Mouse (Mus musculus) testis, adult 2 months (tissue): ENCODE data around the gene Rpl9-ps6. TPM values are rescaled to one million over a fixed set of nuclear protein-coding genes. Genes with fewer than 3 reads are reported as not detected.
"Not testable (repeated sequence)": the region's sequence is repeated elsewhere in the genome, so short reads cannot be mapped to it uniquely, and the experiment has no call there.

Experiments
- H3K27ac ChIP-seq: fragments of 200-500 bp; 2 replicates; pipeline ENCODE4 v1.5.1; 2012; ENCODE audit warnings: low read depth, low read length; ENCODE audit not compliant: control insufficient read depth, insufficient read depth
- H3K27me3 ChIP-seq: fragments of 200-500 bp; 2 replicates; pipeline ENCODE4 v1.6.1; 2012; ENCODE audit warnings: mild to moderate bottlenecking, low read length, moderate library complexity; ENCODE audit not compliant: control insufficient read depth, insufficient read depth
- H3K36me3 ChIP-seq: fragments of 200-500 bp; 2 replicates; pipeline ENCODE4 v1.6.1; 2012; ENCODE audit warnings: mild to moderate bottlenecking, low read length; ENCODE audit not compliant: control insufficient read depth, insufficient read depth
- H3K4me1 ChIP-seq: fragments of 200-500 bp; 2 replicates; pipeline ENCODE4 v1.6.1; 2012; ENCODE audit warnings: low read length; ENCODE audit not compliant: control insufficient read depth, insufficient read depth
- H3K4me3 ChIP-seq: fragments of 200-500 bp; 2 replicates; pipeline ENCODE4 v1.5.1; 2012; ENCODE audit warnings: low read depth, mild to moderate bottlenecking, low read length, moderate library complexity, mixed read lengths; ENCODE audit not compliant: control insufficient read depth
- CTCF ChIP-seq: fragments of 200-500 bp; IDR thresholded peaks from 2 replicates; pipeline ENCODE4 v1.5.1; 2012; ENCODE audit warnings: low read depth, mild to moderate bottlenecking, inconsistent platforms, low read length, moderate library complexity; ENCODE audit not compliant: control insufficient read depth, insufficient read depth, insufficient replicate concordance
- POLR2A ChIP-seq: fragments of 200-500 bp; IDR thresholded peaks from 2 replicates; pipeline ENCODE4 v1.6.1; 2012; ENCODE audit warnings: low read depth, mild to moderate bottlenecking, inconsistent platforms, low read length, moderate library complexity; ENCODE audit not compliant: control insufficient read depth
- polyA plus RNA-seq: library from polyadenylated mRNA; depleted of rRNA; stranded (reverse); fragments of >200 nt; gene quantifications from 2 replicates; pipeline ENCODE4 v1.2.3, GENCODE M21; 2012

Gene Rpl9-ps6
- polyA plus RNA-seq, 1 experiment = 4.6 TPM

DNA sequence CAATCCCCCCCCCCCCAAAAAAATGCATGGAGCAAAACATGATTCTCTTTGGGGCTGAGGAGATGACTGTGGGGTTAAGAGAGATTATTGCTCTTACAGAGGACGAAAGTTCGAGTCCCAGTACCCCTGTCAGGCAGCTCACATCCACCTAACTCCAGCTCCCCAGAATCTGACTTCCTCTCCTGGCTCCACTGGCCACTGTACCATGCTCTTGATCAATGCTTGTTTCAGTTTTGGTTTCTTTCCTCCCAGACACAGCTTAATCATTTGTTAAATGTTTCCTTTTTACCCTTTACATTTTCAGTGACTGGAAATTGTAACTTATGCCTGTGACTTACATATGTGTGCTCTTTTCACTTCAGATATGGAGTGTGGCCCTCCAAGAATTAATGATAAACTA is 24.6 kb upstream of the Rpl9-ps6 start:
- H3K4me1 ChIP-seq = peaks cover 4% of the 10 kb centered on the region; the same call in 1 of the 2 replicates

DNA sequence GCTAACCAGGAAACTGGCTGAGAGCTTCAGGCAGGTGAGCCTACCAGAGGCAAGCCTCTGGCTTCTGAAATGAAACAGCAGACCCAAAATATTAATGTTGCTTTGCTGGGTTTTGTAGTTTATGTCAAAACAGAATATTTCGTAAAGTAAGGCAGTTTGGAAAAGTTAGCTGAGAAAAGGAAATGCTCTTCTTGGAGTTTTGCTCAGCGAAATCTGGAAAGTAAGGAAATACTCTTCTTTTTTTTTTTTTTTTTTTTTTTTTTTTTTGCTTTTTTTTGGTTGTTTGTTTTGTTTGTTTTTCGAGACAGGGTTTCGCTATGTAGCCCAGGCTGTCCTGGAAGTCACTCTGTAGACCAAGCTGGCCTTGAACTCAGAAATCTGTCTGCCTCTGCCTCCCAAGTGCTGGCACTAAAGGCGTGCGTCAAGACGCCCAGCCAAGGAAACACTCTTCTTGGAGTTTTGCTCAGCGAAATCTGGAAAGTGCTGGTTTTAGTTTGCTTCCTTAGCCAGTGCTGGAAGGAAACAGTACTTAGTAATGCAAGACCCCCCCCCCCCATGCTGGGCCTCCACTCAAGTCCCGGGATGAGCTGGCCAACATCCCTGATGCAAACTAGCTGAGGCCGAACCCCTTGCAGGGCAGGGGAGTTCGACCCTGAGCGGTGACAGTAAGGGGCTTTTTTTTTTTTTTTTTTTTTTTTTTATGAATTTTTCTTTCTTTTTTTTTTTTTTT is 23.0 kb upstream of the Rpl9-ps6 start:
- H3K27ac ChIP-seq = no peak overlapping the region
- peaks cover 2% of the 10 kb centered on the region; the same call in 1 of the 2 replicates for H3K4me1 ChIP-seq
- TF ChIP-seq CTCF (no peak), POLR2A (no peak)
- no peaks in the 10 kb centered on the region for H3K27me3 ChIP-seq
- no peak overlapping the region for H3K4me3 ChIP-seq
- H3K36me3 ChIP-seq = no peaks in the 10 kb centered on the region

More for the DNA sequence above, 24.6 kb upstream of the Rpl9-ps6 start:
- H3K27me3 ChIP-seq = no peaks in the 10 kb centered on the region
- no peak overlapping the region for H3K4me3 ChIP-seq
- 0 out of 2 replicates have a peak overlapping the region, but pooled peaks have one; percentile 13 for H3K27ac ChIP-seq
- no peak for TF ChIP-seq CTCF
- no peak for TF ChIP-seq POLR2A
- H3K36me3 ChIP-seq = no peaks in the 10 kb centered on the region

DNA sequence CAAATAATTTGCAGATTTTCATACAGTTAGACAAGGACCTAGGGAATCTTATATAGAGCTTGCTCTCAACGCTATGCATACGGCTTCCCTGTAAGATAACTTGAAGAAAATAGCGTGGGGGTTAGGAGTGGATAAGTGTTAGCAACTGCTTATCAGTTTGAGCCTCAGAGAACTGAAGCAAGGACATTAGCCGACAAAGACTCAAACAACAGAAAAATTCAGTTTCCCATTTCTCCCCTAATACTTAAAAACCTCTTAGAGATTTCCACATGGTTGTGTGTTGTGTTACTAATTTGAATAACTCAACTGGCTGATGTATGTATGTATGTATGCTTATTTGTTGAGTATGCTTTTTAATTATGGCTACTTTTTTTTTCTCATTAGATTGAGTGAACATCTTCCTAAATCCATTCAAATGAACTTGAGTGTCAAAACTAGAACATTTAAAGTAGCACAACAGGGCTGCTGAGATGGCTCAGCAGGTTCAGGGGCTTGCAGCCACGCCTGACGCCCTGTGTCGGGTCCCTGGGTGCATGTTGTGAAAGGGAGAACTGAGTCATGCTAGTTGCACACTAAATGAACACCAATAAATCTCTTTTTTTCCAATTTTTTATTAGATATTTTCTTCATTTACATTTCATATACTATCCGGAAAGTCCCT is 21.3 kb upstream of the Rpl9-ps6 start:
- H3K4me3 ChIP-seq = no peak overlapping the region; the same call in 1 of the 2 replicates
- no peaks in the 10 kb centered on the region for H3K27me3 ChIP-seq
- H3K36me3 ChIP-seq = no peaks in the 10 kb centered on the region
- H3K27ac ChIP-seq = peak overlapping the region; percentile 34; the same call in 1 of the 2 replicates
- H3K4me1 ChIP-seq = peaks cover 2% of the 10 kb centered on the region; the same call in 1 of the 2 replicates
- TF ChIP-seq POLR2A (no peak), CTCF (no peak)

DNA sequence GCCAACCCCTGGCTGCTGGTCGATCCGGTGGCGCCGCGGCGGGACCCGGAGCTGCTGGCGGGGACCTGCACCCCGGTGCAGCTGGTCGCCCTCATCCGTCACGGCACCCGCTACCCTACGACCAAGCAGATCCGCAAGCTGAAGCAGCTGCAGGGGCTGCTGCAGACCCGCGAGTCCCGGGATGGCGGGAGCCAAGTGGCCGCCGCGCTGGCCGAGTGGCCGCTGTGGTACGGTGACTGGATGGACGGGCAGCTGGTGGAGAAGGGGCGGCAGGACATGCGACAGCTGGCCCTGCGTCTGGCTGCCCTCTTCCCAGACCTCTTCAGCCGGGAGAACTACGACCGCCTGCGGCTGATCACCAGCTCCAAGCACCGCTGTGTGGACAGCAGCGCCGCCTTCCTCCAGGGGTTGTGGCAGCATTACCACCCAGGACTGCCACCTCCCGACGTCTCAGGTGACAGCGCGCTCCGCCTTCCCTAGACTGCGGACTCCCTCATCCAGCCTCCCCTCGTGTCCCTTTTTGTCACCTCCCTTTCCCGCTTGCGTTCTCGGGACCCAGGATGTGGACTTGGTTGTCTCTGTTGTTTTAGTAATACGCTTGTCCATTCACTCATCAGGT is 19.8 kb upstream of the Rpl9-ps6 start:
- Histone ChIP-seq H3K27ac (peak overlapping the region; percentile 59), H3K4me3 (peak overlapping the region; percentile 86)
- H3K4me1 ChIP-seq, H3K36me3 ChIP-seq, H3K27me3 ChIP-seq: not testable (repeated sequence)
- TF ChIP-seq POLR2A (peak; percentile 48; the same call in 1 of the 2 replicates), CTCF (peak; percentile 18; the same call in 1 of the 2 replicates)

DNA sequence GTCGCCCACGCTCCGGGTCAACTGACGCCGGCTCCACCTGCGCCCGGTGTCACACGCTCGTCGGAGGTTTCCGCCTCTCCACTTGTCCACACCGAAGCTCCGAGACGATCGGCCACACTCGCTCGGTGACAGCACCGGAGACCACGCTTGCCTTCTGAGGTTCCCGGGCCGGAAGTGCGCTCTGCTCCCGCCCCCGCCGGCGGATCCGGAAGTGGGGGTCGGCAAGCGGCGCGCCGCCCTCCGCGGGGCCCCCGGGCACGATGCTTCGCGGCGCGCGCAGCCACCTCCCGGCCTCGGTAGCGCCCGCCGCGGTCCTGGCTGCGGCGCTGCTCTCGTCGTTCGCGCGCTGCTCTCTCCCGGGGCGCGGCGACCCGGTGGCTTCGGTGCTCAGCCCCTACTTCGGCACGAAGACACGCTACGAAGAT is 19.3 kb upstream of the Rpl9-ps6 start, which contains the start of gene Minpp1:
TSS of gene Minpp1 (plus strand) at position 89 of the 425 bp plus-strand sequence.
- Histone ChIP-seq H3K4me3 (peak within 1 kb of the TSS; percentile 86), H3K27ac (peak within 1 kb of the TSS; percentile 59), H3K36me3 (no peaks in the 10 kb centered on the region), H3K27me3 (no peaks in the 10 kb centered on the region), H3K4me1 (peaks cover 2% of the 10 kb centered on the region; the same call in 1 of the 2 replicates)
- no peak for TF ChIP-seq CTCF
- peak; percentile 79 for TF ChIP-seq POLR2A

DNA sequence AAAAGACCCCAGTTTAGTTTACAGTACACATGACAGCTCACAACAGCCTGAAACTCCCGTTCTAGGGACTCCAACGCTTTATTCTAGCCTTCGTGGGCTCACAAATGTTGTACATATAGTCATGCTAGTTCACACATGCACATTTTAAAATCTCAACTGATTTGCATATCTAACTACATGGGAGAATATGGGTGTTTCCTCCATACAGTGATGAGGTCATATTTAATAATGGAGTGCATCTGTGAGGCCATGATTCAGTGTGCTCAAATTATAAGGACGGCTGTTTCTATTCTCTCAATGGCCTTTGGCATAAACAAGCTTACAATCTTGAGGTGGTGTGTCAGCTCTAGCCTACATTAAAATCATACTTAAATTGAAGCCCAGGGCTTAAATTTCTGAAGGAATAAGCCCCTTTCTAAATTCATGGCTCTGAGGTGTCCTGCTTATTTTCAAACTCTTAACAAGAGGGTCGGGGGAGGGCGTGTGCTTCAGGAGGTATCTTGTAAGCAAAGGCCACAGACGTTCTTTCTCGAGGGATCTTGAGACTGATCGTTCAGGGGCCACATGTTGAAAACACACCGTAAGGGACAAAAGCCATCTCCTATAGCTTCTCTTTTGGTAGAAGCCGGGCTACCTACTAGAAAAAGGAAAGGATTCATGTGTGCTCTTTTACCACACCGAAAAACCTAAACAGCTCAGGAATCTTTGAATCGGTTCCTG is 18.7 kb upstream of the Rpl9-ps6 start:
- Histone ChIP-seq H3K27me3 (no peaks in the 10 kb centered on the region), H3K36me3 (no peaks in the 10 kb centered on the region), H3K4me3 (peak overlapping the region; percentile 86), H3K4me1 (peaks cover 2% of the 10 kb centered on the region; the same call in 1 of the 2 replicates), H3K27ac (peak overlapping the region; percentile 45; the same call in 1 of the 2 replicates)
- TF ChIP-seq CTCF (no peak), POLR2A (no peak)
